Mouse (Mus musculus) pancreas, adult 10 weeks (tissue): Measurements from ENCODE around the gene Frem3. TPM values are rescaled to one million over a fixed set of nuclear protein-coding genes. Genes with fewer than 3 reads are reported as not detected.

ENCODE experiments used
- polyA plus RNA-seq: library from polyadenylated mRNA; stranded (reverse); fragments of 350-450 nt; fragmentation: Illumina TruSeq; extraction: RNeasy Lipid Tissue Mini Kit (QIAGEN cat#74804); gene quantifications from one replicate; pipeline ENCODE4 v1.2.3, GENCODE M21; 2015; ENCODE audit warnings: low read depth, low replicate concordance; ENCODE audit not compliant: insufficient read depth

The Frem3 gene
- polyA plus RNA-seq, result not detected

GRCm38 (mm10) chr8:80610549-80611440 lies at the start of gene Frem3:
TSS of gene Frem3 (plus strand) at chr8:80611080.

GRCm38 (mm10) chr8:80739155-80739924 lies 128.5 kb downstream of the Frem3 start, which contains the start of gene Smarca5:
TSS of gene Smarca5 (minus strand) at chr8:80739497.

Other genes with a start within 250 kb of the Frem3 start
- gene Gypa, start 117.3 kb upstream of the Frem3 start, polyA plus RNA-seq, result not detected
- gene Smarca5, start 128.4 kb downstream of the Frem3 start, polyA plus RNA-seq, result 5.8 TPM